Mouse (Mus musculus): ENCODE measurements around the gene Frmd5.
A peak's percentile ranks its signal among the peaks of the same experiment; 100 is the strongest.
"Not testable (repeated sequence)": the region's sequence is repeated elsewhere in the genome, so short reads cannot be mapped to it uniquely, and the experiment has no call there.

The Frmd5 gene

DNA sequence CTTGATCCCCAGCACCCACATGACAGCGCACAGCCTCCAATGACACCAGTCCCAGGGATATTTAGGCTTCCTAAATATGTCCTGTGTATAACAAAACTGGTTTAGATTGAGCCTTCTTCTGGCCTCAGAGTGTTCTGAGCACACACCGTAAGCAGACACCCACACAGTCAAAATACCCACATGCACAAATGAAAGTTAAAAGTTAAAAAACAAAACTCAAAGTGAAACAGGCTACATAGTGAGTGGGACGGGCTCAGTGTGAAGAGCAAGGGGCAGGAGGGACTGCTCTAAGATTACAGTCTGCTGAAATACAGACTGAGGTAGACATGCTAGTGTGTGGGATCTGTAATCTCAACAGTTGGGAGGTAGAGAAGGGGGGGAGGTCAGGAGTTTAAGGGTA is 236.8 kb downstream of the Frmd5 start:
- DNase-seq, result no peak

DNA sequence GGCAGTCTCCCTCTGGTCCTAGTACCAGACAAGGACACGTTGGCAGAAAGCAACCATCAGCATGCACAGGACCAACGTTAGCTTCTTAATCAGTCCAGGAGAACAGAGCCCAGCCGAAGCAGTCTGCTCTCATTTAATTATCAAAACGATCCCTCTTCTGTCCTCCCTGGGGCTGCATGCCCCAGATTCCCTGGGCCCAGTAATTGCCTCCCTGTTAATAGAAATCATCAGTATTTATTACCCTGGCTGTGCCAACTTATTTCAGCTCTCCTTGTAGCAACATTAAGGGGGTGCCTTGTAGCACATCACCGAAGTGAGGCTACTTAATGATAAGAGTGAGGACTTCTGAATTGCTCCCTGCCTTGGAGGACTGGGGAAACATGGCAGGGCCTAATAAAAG is 241.0 kb downstream of the Frmd5 start:
- DNase-seq, result no peak

DNA sequence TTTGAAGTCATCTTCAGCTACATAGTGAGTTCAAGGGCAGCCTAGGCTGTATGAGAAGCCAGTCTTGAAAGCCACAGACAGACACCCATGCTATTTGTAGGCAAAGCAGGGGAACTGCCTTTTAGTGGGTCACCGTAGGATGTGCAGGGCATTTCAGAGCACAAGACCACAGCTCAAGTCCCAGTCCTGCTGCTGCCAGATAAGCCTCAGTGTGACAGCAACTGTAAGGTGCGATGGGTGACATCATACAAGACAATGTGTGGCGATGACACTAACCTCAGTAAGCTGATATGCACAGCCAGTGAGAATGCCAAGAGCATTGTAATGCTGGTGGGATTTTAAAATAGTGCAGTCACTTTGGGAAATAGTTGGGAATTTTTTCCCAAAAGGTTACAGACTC is 243.8 kb downstream of the Frmd5 start:
- DNase-seq, result no peak

DNA sequence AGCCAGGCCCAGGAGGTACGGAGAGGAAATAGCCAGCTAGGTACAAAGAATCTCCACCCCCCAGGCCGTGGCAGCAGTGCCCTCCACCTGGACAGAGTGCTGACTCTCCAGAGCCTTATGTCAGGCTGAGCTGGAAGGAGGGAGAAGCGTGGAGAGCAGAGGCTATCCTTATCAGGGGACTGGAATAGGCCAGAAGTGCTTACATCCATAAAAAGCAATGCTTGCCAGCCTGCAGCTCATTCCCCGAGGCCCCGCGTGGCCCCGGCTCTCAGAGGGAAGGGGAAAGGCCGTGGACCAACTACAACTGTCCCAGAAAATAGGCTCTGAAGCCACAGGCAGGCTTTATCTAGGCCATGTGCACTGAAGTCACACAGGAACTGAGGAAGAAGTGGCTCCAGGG is 255.6 kb downstream of the Frmd5 start:
- no peak for DNase-seq

DNA sequence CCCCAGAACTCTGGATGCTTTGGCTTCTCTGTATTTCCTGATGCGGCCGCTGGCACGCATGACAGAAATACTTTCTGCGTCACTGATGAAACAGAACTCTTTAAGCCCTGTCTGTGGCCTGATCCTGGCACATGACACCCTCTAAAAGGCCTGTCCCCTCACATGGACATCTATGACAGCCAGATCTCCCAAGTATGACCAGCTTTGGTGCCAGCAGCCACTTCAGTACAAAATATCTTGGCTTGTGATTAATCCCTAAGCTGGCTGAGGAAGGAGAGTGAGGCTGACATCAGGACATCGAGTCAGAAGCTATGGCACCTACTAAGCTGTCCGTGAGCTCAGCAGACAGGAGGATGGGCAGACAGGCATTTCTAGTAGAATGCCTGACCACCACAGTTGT is 257.3 kb downstream of the Frmd5 start:
- DNase-seq, result no peak

DNA sequence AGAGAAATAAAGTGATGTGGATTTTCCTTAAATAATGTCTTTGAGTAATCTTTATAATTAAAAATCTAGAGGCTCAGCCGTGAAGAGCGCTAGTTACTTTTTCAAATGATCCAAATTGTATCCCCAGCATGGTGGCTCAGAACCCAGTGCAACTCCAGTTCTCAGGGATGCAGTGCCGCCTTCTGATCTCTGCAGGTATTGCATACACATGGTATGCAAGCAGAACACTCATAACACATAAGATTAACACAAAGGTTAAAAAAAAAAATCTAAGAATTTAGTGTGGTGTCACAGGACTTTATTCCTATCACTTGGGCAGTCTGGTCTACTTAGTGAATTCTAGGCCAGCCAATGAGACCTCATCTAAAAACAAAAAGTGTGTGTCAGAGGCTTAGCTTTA is 262.1 kb downstream of the Frmd5 start:
- no peak for DNase-seq

DNA sequence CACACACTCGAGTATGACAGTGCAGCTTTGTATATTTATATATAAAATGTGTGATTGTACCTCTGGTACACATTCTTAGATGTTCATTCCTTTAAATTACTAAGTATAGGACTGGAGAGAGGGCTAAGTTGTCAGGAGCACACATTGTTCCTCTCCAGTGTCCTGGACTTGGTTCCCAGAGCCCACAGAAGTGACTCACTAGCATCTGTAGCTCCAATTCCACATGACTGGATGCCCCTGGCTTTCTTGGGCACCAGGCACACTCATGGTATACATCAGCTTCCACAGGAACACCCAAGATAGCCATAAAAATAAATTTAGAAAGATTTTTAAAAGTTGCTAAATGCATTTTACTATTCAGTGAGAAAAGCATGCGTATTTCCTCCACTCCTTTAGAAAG is 281.8 kb downstream of the Frmd5 start:
- DNase-seq, result no peak

DNA sequence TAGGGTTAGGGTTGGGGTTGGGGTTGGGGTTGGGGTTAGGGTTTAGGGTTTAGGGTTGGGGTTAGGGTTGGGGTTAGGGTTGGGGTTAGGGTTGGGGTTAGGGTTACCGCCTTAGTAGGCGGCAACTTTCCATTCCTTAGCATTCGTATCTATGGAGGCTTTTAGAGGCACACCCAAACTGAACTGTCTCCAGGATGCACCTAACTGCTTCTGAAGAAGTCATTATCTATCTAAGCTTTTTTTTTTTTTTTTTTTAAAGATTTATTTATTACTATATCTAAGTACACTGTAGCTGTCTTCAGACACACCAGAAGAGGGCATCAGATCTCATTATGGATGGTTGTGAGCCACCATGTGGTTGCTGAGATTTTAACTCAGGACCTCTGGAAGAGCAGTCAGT is 284.1 kb downstream of the Frmd5 start:
- not testable (repeated sequence) for DNase-seq

DNA sequence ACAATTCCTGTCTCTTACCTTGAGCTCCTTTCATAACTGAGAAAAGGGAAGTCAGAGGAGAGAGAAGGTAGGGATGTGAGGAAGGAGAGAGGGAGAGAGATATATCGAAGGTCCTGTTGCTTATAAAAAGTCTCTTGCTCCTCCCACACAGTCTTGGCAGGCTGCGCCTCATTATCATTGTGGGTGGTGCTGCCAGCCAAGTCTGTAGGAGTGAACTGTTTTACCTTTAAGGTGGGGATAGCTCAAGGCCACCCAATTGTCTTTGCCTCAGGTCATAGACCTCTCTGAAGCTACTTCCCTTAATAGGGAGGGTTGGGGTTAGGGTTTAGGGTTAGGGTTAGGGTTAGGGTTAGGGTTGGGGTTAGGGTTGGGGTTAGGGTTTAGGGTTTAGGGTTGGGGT is 284.9 kb downstream of the Frmd5 start:
- DNase-seq, result no peak

DNA sequence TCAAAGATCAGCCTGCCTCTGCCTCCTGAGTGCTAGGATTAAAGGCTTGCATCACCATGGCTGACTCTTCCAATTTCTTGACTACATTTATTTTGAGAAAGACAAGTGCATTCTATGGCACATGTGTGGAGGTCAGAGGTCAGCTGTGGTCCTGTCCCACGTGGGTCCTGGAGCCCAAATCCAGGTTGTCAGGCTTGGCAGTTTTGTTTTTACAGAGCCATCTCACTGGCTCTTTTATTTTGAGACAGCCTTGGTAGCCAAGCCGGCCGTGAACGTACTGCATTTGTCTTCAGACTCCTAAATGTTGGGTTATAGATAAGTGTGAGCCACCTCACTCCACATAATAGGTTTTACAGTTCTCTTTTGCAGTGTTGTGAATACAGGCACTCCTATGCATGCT is 288.2 kb downstream of the Frmd5 start:
- DNase-seq, result not testable (repeated sequence)

DNA sequence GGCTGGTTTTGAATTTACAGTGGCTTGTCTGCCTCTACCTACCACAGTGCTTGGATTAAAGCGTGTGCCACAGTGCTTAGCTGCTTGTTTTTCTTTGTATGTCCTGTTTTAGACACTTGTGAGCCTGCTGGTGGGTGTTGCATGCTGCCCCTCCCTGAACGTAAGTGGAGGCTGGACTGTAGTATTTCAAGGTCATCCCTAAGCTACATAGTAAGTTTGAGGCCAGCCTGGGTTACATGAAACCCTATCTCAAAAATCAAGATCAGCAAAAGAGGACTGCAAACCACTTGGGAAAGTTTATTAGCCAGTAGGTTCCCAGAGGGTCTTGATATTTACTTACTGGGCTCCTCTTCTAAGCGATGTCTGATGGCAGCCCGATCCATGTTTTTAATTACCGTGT is 288.8 kb downstream of the Frmd5 start:
- DNase-seq, result no peak

DNA sequence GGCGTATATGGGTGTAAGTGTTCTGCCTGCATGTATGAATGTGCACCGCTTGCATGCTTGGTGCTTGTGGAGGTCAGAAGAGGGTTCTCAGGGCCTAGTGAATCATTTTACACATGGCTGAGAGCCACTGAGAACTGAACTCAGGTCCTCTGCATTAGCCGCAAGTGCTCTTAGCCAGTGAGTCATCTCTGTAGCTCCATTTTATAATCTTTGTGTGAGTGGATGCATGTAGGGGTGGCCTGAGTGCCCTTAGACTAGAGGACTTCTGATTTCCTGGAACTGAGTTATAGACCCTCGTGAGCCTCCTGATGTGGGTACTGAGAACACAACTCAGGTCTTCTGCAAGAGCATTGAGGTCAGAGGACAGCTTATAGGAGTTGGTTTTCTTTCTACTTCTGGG is 292.7 kb downstream of the Frmd5 start:
- DNase-seq, result no peak

DNA sequence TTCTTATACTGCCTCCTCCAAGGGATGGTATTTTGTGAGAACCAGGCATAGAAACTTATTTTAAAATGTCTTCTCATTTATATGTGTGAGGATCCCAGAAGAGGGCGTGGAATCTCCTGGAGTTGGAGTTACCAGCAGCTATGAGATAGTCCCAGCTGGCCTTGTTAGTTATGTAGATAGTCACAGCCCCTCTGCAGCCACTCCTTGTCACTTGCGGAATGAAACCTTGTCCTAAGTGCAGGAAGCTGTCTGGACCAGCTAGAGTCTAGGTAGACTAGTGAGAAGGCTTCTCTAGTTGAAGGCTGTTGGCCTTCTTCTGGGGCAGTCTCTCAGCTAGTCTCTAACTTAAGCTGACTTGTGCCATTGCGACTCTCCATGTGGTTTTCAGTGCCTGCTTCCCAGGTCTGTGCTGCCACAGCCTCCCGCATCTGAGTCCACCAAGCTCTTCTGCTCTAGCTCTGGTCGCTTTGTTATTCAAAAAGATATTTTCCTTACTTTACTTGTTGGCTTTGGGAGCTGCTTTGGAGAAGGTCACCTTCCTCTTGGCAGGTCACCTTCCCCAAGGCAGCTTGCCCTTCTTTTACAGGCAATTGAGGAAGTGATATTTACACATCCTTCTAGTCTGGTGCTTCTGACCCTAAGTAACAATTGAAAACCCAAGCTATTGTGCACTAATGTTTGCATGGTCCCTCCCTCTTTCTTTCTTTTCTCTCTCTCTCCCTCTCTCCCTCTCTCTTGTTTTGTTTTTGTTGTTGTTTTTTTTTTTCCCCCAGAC is 293.7 kb downstream of the Frmd5 start:
- DNase-seq, result not testable (repeated sequence)

DNA sequence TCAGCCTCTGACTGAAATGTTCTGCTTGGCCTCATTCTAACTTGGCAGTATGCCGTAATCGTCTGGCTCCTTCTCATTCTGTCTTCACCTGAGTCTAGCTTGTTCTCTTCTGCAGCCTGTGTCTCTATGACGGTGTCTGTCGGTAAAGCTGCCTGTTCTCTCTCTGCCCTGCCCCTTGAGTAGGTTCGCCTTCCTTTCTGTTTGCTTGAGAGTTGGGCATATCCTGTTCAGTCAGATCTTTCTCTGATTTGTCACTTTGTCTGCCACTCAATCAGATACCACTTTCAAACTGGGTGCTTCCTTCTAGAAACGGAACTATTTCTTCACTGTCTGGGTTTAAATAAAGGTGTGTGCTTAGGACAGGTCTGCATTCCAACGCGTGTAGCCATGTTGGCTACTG is 295.5 kb downstream of the Frmd5 start:
- DNase-seq, result no peak

DNA sequence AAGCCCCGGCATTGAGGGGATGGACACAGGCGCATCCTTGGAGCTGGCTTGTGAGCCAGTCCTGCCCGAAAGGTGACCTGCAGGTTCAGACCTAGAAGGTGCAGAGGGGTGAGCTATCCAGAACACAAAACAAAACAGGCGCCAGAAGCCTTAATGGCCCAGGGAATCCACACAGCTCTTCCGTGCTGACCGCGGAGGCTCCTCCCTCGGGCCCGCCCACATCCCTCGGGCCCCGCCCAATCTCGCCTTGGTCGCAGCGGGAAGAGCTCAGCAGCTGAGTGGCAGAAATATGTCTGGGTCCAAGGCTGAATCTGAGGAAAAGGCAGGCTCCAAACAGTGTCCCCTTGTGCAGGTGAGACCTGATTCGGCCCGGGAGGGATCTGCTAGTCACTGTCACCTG is 297.3 kb downstream of the Frmd5 start:
- peak; percentile 77 for DNase-seq

DNA sequence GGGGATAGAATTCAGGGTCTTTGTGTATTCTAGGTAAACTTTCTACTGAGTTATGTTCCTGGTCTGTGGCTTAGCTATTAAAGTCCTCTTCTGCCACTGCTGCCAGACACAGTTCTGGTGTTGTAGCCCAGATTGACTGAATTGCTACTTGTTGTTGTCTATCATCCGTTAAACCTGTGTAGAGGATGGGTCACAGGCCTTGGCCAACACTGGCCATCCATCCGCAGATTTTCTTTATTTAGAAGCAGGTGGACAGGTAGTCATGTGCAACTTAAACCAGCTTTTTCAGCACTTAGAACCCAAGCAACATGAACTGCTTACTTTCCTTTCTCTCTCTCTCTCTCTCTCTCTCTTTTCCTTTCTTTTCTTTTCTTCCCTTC is 298.9 kb downstream of the Frmd5 start:
- no peak for DNase-seq

DNA sequence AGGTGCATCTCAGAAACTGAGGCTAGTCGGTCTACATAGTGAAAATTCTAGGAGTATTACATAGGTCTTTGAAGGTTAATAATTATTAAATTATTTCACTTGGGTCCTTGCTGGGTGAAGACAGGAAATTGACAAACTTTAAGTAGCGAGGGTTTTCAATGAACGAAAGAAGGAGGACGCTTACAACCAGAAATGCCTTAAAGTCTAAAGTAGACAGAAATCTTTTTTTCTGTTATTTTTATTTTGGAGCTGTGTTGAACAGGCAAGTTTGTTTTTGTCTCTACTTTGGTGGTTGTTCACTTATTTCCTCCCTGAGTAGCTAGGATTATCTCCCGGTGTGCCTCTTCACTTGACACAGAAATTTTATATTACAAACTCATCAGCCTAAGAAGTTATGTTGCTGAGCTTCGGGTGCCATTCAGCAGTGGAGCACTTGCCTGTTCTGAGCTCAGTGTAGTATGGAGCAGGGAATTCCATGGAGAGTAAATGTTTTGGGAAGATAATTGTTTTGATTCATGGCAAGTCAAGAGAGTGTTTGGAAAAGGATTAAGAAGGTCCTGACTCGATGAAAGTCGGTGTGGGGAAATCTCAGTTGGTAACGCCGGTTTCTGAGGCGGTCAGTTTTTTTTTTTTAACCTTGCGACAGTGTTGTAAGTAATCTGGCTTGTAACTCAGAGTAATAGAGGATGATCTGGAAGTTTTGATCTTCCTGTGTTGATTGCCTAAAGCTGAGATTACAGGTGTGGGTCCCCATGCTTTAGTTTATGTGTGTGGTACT is 299.5 kb downstream of the Frmd5 start:
- no peak for DNase-seq

DNA sequence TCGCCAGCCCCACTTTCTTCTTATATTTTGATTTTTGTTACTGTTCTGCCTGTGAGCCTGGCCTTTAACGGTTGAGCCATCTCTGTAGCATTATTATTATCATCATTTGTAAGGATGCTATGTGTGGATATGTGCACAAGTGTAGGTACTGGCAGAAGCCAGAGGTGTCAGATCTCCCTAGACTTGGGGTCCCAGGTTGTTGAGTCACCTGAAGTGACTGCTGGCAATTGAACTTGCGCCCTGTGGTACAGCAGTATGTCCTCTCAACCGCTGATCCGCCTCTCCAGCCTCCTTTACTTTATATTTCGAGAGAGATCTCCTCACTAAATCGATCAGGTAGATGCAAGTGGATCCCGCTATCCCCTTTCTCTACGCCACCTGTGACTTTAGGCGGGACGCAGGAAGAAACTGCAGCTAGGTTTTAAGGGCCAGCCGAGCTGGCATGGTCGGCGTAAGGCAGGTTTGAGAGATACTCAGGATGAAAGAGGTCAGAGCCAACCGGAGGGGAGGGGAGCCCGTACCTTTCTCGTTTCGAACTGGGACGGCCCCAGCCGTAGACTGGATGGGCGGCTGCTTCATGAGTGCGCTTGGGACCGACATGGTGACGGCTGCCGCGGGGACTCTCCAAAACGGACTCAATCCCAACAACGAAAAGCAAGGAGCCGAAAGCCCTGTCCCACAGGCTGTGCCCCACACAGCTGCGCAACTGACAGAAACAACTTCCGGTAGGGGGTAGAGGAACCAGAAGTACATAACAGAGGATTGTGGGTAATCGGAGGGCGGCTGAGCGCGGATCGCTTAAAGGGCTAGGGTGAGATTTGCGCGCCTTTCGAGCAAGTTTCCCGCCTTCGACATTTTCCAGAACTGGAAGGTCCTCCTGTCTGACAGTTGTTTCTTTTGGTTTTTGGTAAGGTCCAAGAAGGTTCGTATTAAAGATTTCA is 300.7 kb downstream of the Frmd5 start, which contains the start of the genes Mfap1a and Wdr76:
Gene Mfap1a (minus strand): TSS at position 724 of the 941 bp plus-strand sequence.
Gene Wdr76 (plus strand): TSS at position 782 of the 941 bp plus-strand sequence.
- DNase-seq, result peak; percentile 96

DNA sequence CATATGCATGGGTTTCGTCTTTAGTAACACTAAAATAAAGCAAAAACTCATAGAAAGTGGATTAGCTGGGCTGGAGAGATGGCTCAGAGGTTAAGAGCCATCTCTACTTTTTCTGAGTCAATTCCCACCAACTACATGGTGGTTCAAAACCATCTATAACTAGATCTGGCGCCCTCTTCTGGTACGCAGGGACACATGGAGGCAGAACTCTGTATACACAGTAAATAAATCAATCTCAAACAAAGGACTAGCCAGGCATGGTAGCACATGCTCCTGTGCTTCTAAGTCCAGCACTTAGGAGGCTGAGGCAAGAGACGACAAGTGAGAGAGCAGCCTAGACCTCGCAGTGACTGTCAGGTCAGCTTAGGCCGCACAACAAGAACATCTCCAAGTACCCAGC is 305.3 kb downstream of the Frmd5 start:
- DNase-seq, result not testable (repeated sequence)

Measured in embryo, embryonic 11 days (tissue).